Mouse (Mus musculus) E14TG2a.4 (cell line): ENCODE measurements at regions not wholly inside any gene's neighbourhood (a gene's known extent, or its start where the extent isn't known, plus 50 kb on each side); places are given as distances from the start of the nearest gene placed in this dataset.

Experiments
- H3K27me3 ChIP-seq: 2 replicates; pipeline ENCODE4 v1.6.1; 2014; ENCODE audit warnings: low read length, control low read depth; ENCODE audit not compliant: insufficient read depth
- H3K36me3 ChIP-seq: 2 replicates; pipeline ENCODE4 v1.6.1; 2014; ENCODE audit warnings: low read length, control low read depth; ENCODE audit not compliant: insufficient read depth
- H3K4me1 ChIP-seq: replicated peaks from 2 replicates; pipeline ENCODE4 v1.6.1; 2014; ENCODE audit warnings: low read depth, low read length, control low read depth
- H3K4me3 ChIP-seq: replicated peaks from 2 replicates; pipeline ENCODE4 v1.5.1; 2014; ENCODE audit warnings: mild to moderate bottlenecking, low read length
- H3K9me3 ChIP-seq: 2 replicates; pipeline ENCODE4 v1.6.1; 2014; ENCODE audit warnings: low read length, control low read depth
- CTCF ChIP-seq: conservative IDR thresholded peaks from 2 replicates; pipeline ENCODE4 v1.5.1; 2014; ENCODE audit warnings: low read length
- NANOG ChIP-seq: IDR thresholded peaks from 2 replicates; pipeline ENCODE4 v1.6.1; 2014; ENCODE audit warnings: borderline replicate concordance, low read length, mixed read lengths
- POU5F1 ChIP-seq: IDR thresholded peaks from 2 replicates; pipeline ENCODE4 v1.6.1; 2014; ENCODE audit warnings: low read length, borderline replicate concordance

DNA sequence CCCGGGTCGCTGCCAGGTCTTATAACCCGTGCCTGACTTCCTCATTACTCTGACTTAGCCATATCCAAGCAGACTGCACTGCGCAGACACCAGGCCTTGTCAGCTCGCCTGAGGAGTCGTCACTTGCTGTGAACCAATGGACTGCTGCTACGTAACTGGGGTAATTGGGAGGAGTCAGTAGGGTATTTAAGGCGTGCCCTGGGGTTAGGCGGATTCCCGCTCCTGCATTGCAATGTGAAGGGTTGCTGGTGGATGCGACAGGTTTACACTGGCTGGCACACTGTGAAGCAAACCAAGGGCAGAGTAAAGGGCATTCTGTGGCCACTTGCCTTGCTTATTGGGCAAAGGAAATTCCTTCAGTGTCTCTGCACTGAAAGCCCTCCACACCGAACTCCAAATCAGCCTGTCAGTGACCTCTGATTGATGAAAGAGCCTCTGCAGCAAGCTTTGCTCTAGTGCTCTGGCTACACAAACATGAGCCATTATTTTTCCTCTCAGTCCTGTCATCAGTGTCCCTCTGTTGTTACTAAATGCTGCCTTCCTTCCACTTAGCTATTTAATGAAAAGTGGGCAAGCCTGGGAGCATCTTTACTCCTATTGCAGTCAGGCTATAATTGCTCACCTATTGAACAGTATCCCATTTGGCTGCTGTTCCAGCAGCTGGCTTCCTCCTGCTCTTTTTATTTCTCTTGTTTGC is 51.7 kb downstream of the Cypt12 start:
- 0 out of 2 replicates have a peak overlapping the region, but pooled peaks have one; percentile 23 for H3K4me3 ChIP-seq
- H3K27me3 ChIP-seq, result no peaks in the 10 kb centered on the region
- H3K4me1 ChIP-seq, result no peaks in the 10 kb centered on the region; the same call in 1 of the 2 replicates
- TF ChIP-seq NANOG (no peak), POU5F1 (no peak), CTCF (no peak)
- no peaks in the 10 kb centered on the region for H3K36me3 ChIP-seq
- H3K9me3 ChIP-seq, result no peaks in the 10 kb centered on the region
